Mouse (Mus musculus) myocyte (in vitro differentiated cells): ENCODE measurements around the gene 3110021N24Rik.

Experiments used
- E2F4 ChIP-seq: IDR thresholded peaks from one replicate; pipeline ENCODE4 v1.6.1; 2011; ENCODE audit warnings: mild to moderate bottlenecking, control low read depth, moderate library complexity; ENCODE audit not compliant: insufficient read depth
- MAX ChIP-seq: IDR thresholded peaks from one replicate; pipeline ENCODE4 v1.6.1; 2011; ENCODE audit warnings: low read depth, mild to moderate bottlenecking, control low read depth
- POLR2AphosphoS2 ChIP-seq: IDR thresholded peaks from one replicate; pipeline ENCODE4 v1.6.1; 2011; ENCODE audit warnings: low read depth, control low read depth; ENCODE audit not compliant: insufficient read length
- SRF ChIP-seq: IDR thresholded peaks from one replicate; pipeline ENCODE4 v1.6.1; 2011; ENCODE audit warnings: low read depth; ENCODE audit not compliant: control insufficient read depth, insufficient read length
- TCF3 ChIP-seq: IDR thresholded peaks from one replicate; pipeline ENCODE4 v1.6.1; 2011; ENCODE audit warnings: low read depth, control low read depth; ENCODE audit not compliant: insufficient read length
- USF1 ChIP-seq: IDR thresholded peaks from one replicate; pipeline ENCODE4 v1.6.1; 2011; ENCODE audit warnings: low read depth, mild to moderate bottlenecking, control low read depth, moderate library complexity

- TF ChIP-seq POLR2AphosphoS2 (no peak), USF1 (no peak), SRF (no peak), MAX (no peak), E2F4 (no peak), TCF3 (no peak)
These were observed 26.9 kb downstream of the 3110021N24Rik start for GRCm38 (mm10) chr4:108746160-108746873.
